Mouse (Mus musculus) brain, embryonic 14.5 days (tissue): ENCODE measurements around the gene Tmem110.

Experiments
- CTCF ChIP-seq: fragments of 200-500 bp; IDR thresholded peaks from 2 replicates; pipeline ENCODE4 v1.5.1; 2012; ENCODE audit warnings: inconsistent platforms, mild to moderate bottlenecking, moderate library complexity, borderline replicate concordance; ENCODE audit not compliant: insufficient read depth, insufficient read length; ENCODE audit errors: extremely low read depth
- POLR2A ChIP-seq: fragments of 200-500 bp; IDR thresholded peaks from 2 replicates; pipeline ENCODE4 v1.6.1; 2012; ENCODE audit warnings: mild to moderate bottlenecking, inconsistent platforms, borderline replicate concordance; ENCODE audit not compliant: poor library complexity, insufficient read depth, insufficient read length, severe bottlenecking; ENCODE audit errors: extremely low read depth

- no peak for TF ChIP-seq CTCF
- no peak for TF ChIP-seq POLR2A
These were observed 2.7 kb downstream of the Tmem110 start for GRCm38 (mm10) chr14:30828077-30828476.
